Mouse (Mus musculus) lung, adult 2 months (tissue): Measurements from ENCODE around the gene Map3k21.

Experiments
- CTCF ChIP-seq: fragments of 200-500 bp; IDR thresholded peaks from 2 replicates; pipeline ENCODE4 v1.5.1; 2011; ENCODE audit warnings: mild to moderate bottlenecking, low read length, control low read depth; ENCODE audit not compliant: insufficient read depth
- POLR2A ChIP-seq: fragments of 200-500 bp; IDR thresholded peaks from 2 replicates; pipeline ENCODE4 v1.6.1; 2011; ENCODE audit warnings: low read depth, mild to moderate bottlenecking, control low read depth, low read length, borderline replicate concordance; ENCODE audit errors: extremely low read depth

DNA sequence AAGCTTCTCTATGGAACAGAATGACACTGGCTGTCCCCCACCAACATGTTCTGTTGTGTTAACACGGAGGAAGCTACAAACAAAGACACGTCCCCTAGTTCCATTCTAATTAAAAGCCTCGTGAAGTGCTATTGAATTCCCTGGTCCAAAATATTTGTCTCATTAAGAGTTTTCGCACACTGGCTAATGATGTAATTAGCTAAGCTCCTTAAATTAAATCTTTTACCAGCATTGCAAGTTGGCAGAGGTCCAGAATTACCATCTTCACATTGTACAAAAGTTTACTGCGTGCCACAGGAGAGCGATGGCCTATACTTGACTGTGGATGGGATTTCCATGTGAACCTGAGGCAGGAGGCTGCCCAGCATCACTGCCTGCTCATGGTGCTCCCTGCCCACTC, 51.5 kb downstream of the Map3k21 start:
- no peak for TF ChIP-seq CTCF
- no peak for TF ChIP-seq POLR2A
